Mouse (Mus musculus): ENCODE measurements around the gene Akt1s1.

Gene Akt1s1

DNA sequence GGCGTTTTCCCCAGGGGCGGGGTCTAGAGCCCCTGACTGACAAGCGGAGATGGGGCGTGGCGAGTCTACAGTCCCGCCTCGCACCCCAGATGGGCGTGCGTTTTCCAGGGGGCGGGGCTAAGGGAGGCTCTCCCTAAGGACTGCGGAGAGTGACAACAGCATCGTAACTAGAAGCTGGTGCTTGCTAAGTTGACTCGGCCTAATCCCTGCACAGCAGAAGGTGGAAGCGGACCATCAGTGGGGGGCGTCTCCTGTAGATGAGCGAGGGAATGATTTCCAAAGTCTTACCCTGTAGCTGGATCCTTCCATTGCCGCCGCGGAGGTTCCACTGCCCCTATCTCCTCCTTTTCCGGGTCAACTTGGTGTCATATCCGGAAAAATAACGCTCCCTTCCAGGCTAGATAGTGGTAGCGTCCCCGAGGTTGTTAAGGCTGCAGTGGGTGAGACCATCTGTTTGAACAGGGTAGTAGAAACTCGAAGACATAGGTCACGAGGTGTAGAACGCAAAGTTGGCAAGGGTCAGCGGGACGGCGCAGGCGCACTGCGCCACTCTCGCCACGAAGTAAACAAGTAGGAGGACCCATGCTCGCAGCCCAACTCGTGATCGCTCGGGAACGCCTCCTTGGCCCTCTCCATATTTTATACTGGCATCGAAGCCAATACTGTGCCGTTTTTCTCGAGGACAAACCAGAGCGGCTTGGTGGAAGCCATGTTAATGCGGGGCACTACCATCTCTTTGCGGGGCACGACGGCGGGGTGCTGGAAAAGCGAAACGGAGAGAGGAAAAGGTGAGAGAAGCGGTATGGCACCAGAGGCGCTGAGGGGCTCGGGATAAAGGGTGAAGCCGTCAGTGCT lies at the start of gene Akt1s1, which contains the start of gene Tbc1d17:
Akt1s1 (plus strand) TSS at position 431 of the 855 bp plus-strand sequence.
Tbc1d17 (minus strand) TSS at position 519 of the 855 bp plus-strand sequence.
- in situ Hi-C loops (cut with MboI; ENCODE audit: low pct_unique_long_range_greater_than_20kb in 1 of 2, low sequenced_read_pairs in 2 of 2, unreplicated experiment in 1 of 2): no loop called here

DNA sequence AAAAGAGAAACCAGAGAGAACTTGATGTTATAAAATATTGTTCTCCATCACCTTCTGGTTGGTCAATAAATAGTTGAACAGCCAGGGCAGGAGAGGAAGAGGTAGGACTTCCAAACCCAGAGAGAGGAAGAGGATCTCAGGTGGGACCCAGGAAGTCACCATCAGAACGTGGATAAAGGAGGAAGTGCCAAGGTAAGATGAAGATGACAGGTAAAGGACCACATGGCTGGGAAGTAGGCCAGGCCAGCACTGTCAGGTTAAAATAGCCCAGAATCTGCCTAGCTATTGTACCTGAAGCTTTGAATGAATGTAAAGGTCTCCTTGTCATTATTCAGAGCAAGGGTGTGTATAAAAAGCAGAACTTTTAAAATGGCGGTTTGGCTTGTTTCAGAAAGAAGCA lies 39.9 kb upstream of the Akt1s1 start:
- in situ Hi-C loops (cut with MboI; ENCODE audit: low pct_unique_long_range_greater_than_20kb in 1 of 2, low sequenced_read_pairs in 2 of 2, unreplicated experiment in 1 of 2): no loop called here

DNA sequence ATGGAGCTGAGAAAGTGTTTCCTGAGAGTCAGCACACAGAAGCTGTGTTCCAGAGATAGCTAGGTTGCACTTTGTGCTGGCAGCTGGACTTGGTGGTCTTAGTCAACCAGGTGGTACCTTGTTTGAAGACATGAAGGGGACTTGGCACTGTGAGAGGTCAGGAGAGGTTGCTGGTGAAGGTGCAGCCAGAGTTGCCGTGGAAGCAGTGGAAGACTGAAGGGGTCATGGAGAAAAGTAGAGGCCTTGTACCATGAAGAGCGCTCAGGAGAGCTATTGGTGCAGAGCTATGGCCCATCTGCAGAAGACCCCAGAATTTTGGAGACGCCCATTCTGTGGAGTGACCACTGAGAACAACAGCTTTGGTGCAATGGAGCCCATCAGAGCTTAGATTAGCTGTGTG lies 39.3 kb upstream of the Akt1s1 start:
- in situ Hi-C loops (cut with MboI; ENCODE audit: low pct_unique_long_range_greater_than_20kb in 1 of 2, low sequenced_read_pairs in 2 of 2, unreplicated experiment in 1 of 2): no loop called here

DNA sequence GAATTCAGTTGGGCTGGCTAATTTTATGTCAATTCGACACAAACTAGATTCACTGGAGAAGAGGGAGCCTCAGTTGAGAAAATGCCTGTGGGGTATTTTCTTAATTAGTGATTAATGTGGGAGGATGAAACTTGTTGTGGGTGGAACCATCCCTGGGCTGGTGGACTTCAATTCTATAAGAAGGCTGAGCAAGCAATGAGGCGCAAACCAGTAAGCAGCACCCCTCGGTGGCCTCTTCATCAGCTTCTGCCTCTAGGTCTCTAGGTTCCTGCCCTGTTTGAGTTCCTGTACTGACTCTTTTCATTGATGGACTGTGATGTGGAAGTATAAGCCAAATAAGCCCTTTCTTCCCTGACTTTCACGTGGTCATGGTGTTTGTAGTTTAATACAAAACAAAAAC lies 38.4 kb upstream of the Akt1s1 start:
- in situ Hi-C loops (cut with MboI; ENCODE audit: low pct_unique_long_range_greater_than_20kb in 1 of 2, low sequenced_read_pairs in 2 of 2, unreplicated experiment in 1 of 2): no loop called here

DNA sequence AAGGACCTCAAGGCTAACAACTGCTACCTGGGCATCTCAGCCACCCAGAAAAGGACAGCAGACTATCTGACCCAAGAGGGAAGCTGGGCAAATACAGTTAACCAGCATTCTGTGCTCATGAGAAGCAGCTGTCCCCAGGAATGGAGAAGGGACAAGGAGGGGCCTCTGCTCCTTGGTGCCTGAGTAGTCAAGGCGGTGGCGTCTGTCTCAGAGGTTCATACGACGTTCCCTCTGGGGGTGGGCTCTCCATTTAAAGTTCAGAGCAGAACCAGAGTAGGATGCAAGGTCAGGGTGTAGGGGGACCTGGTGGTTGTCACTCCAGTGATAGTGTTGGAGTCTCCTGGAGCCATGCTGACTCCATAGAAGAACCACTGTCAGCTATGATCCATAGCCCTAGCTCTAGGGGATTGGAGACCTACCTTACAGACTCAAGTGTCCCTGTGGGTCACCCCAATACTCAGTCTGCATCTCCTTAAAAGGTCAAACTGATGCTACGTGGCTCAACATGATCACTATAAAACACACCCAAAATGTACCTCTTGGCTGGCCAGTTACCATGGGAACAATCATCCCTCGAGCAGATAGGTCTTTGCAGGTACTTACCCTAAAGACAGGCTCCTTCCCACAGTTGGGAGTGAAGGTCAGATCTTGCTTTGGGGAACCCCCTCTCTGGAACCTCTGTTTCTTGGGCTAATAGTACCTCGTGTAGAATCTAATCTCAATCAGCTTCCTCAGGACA lies 37.8 kb upstream of the Akt1s1 start:
- in situ Hi-C loops (cut with MboI; ENCODE audit: low pct_unique_long_range_greater_than_20kb in 1 of 2, low sequenced_read_pairs in 2 of 2, unreplicated experiment in 1 of 2): no loop called here

DNA sequence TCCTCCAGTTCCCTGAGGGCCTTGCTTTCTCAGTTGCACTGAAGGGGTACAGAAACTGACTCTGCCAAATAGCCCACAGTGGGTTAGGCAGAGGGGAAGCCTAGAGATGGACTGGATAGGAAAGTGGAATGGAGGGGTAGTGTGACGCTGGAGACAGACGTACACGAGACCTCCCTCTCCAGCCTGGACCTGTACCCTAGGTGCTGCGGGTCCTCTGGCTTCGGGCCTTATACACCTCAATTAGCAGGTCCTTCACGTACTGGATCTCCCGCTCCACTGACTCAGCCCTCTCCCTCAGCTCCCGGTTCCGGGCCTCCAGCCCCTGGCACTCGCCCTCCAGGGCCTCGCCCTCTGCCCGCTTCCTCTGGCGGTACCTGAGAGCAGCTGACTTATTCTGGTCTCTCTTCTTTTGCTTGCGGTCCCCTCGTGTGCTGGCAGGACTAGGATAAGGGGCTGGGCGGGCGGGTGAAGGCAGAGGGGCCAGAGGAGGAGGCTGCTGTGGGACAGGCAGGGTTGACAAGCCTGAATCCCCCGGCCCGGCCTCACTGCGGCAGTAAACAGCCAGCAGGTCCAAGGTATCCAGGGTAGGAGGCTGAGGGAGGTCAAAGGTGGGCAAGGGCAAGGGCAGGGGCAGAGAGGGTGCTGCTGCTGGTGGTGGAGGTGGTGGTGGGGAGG lies 36.0 kb upstream of the Akt1s1 start:
- in situ Hi-C loops (cut with MboI; ENCODE audit: low pct_unique_long_range_greater_than_20kb in 1 of 2, low sequenced_read_pairs in 2 of 2, unreplicated experiment in 1 of 2): no loop called here

DNA sequence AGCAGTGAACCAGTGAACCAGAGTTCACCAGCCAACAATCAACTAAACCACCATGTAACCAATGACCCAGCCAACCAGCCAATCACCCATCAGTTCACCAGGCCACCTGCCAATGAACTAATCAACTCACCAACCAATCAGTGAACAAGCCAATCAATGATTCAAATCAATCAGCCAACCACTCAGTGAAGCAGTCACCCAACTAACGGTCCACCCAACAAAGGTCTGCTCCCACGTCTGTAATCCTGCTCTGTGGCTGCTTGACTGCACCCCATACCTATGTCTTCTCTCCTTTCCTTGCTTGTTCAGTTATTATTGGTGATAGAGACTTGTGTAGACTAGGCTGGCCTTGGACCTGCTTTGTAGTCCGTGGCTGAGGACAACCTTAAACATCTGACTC lies 34.8 kb upstream of the Akt1s1 start:
- in situ Hi-C loops (cut with MboI; ENCODE audit: low pct_unique_long_range_greater_than_20kb in 1 of 2, low sequenced_read_pairs in 2 of 2, unreplicated experiment in 1 of 2): no loop called here

DNA sequence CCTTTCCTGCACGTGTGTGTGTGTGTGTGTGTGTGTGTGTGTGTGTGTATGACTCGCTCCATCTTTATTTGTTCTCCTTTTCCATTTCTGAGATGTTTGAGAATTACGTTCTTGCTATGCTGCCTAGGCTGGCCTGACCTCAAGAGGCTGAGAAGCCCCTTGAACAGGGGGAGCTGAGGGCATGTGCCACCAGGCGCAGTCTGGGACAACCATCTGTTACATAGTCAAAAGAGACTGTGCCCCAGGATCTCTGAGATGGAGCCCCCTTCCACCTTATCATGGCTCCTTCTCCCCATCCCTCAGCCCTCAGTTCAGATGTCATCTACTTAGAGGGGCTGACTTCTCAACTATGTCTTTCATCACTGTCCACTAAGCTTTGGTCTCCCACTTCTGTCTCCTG lies 34.4 kb upstream of the Akt1s1 start:
- in situ Hi-C loops (cut with MboI; ENCODE audit: low pct_unique_long_range_greater_than_20kb in 1 of 2, low sequenced_read_pairs in 2 of 2, unreplicated experiment in 1 of 2): no loop called here

DNA sequence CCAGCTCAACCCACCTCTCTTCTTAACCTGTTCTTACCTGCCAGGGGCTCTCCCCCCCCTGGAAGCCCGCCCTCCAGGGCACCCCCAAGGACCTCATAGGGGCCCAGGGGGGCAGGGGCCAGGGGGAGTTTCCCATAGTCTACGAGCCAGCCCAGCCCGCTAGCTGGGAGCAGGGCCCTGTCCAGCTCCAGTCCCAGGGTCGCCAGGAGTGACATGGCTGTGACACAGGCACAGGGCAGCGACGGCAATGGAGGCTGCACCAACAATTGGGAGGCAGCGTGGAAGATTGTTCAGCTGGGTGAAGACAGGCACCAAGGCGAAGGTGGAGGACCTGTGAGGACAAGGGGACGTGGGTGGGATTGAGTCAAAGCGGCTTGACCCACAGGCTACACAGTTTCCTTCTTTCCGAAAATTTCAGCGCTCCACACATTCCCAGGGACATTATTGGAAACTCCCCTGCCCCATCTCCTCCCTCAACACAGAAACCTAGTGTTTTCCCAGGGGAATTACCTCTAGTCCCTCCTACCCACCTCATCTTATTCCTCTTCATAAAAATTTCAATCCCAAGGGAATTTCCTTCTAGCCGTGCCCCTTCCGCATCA lies 33.7 kb upstream of the Akt1s1 start:
- in situ Hi-C loops (cut with MboI; ENCODE audit: low pct_unique_long_range_greater_than_20kb in 1 of 2, low sequenced_read_pairs in 2 of 2, unreplicated experiment in 1 of 2): no loop called here

DNA sequence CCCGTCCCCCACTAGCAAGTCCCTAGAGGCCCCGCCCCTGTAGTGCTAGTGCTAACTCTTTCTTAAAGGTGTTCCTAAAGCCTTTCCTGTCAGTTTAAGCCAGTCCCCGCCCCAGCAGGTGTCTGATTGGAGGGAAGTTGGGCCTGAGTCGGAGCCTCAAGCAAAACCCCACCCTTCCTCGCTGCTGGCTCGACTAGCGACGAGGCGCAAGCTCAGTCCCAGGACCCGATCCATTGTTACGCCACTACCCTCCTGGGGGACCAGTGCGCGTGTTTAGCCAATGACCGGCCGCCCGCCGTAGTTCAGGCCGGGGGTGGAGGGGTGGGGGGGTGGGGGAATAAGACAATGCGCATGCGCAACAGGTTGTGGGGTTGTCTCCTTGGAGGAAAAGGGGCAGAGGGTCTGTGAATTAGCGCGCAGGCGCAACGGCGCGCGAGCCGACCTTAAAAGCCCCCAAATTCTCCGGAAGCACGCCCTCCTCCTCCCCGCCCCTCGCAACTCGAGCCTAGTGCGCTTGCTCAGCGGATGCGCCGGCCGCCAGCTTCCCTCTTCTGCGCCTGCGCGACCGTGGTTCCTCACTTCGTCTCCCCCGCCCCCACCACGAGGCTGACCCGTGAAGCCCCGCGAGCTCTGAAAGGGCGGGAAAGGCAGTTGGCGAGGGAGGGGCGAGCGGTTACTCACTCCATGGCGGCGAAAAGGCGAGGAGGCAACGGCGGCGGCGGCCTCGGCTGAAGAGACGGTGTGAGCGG lies 32.9 kb upstream of the Akt1s1 start, which contains the start of the genes Nup62 and Il4i1:
Nup62 (plus strand) TSS at position 368 of the 749 bp plus-strand sequence.
Il4i1 (plus strand) TSS at position 667 of the 749 bp plus-strand sequence.
- in situ Hi-C loops (cut with MboI; ENCODE audit: low pct_unique_long_range_greater_than_20kb in 1 of 2, low sequenced_read_pairs in 2 of 2, unreplicated experiment in 1 of 2): no loop called here

DNA sequence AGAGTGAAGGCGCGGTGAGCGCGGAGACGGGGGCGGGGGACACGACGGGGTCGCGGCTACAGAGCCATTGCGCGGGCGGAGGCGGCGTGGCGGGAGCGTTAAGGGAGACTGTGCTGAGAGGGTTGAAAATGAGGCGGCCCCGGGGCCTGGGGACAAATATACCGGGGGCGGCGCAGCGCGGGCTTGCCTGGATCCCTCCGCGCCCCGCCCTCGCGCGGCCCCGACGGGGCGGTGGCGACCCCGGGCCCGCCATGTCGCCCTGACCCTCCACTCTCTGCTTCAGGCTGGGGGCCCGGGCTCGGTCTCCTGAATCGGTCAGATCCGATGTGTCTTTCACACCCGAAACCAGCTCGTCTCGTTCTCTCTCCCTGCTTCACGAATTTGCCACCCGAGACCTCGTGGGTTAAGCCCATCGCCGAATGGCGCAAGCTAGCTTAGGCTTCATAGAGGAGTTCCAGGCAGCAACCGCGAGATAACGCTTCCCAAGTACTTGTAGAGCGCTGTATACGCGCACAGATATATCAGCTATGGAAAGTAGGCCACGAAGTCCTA lies 32.2 kb upstream of the Akt1s1 start, which contains the start of gene Atf5:
Atf5 (minus strand) TSS at position 189 of the 552 bp plus-strand sequence.
- in situ Hi-C loops (cut with MboI; ENCODE audit: low pct_unique_long_range_greater_than_20kb in 1 of 2, low sequenced_read_pairs in 2 of 2, unreplicated experiment in 1 of 2): no loop called here

DNA sequence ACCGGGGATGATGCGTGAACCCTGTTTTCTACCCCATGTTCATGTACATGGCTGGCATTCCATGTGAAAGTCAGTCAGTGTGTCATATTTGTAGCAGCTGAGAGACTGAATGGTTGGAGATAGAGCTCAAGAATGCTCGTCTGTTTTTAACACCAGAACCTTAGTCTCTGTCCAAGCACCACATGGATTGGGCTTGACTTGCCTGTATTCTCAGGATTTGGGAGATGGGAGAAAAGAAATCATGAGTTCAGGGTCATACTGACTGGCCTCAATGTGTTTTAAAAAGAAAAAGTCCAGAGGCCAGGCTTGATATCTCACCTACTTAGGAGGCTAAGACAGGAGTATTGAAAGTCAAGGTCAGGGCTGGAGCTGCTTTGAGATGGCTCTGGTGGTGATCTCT lies 31.4 kb upstream of the Akt1s1 start:
- in situ Hi-C loops (cut with MboI; ENCODE audit: low pct_unique_long_range_greater_than_20kb in 1 of 2, low sequenced_read_pairs in 2 of 2, unreplicated experiment in 1 of 2): no loop called here

DNA sequence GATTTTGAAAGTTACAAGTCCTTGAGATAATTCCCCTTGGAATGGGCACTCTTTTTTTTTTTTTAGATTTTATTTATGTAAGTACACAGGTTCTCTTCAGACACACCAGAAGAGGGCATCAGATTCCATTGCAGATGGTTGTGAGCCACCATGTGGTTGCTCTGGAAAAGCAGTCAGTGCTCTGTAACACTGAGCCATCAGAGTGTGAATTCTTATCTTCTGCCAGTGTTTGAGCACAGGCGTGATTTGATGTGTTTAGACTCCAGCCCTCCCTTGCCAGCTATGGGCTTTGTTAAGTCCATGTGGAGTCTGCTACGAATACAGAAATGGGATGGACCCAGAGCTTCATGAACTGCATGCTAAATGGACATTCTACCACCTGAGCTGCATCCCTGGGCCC lies 30.6 kb upstream of the Akt1s1 start:
- in situ Hi-C loops (cut with MboI; ENCODE audit: low pct_unique_long_range_greater_than_20kb in 1 of 2, low sequenced_read_pairs in 2 of 2, unreplicated experiment in 1 of 2): no loop called here

DNA sequence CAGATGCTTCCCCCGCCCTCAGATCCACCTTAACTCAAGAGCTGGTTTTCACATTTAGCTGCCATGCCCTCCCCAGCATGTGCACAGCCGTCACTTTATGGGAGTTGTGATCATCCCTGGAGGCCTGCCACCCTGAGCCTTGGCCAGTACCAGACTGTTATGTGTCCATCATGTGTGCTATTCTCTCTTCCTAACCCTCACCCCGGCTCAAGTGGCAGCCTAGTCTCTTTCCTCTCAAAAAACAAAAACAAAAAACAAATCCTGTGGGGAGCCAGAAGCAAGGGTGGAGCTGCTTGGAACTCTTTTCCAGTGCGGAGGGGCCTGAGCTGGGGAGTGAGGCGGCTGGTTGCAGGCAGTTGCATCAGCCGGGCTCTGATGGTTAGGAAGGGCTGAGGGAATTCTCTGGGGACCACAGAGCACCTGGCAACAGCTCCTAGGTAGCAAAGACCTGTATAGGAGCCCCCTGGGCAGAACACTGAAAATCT lies 30.0 kb upstream of the Akt1s1 start:
- in situ Hi-C loops (cut with MboI; ENCODE audit: low pct_unique_long_range_greater_than_20kb in 1 of 2, low sequenced_read_pairs in 2 of 2, unreplicated experiment in 1 of 2): no loop called here

DNA sequence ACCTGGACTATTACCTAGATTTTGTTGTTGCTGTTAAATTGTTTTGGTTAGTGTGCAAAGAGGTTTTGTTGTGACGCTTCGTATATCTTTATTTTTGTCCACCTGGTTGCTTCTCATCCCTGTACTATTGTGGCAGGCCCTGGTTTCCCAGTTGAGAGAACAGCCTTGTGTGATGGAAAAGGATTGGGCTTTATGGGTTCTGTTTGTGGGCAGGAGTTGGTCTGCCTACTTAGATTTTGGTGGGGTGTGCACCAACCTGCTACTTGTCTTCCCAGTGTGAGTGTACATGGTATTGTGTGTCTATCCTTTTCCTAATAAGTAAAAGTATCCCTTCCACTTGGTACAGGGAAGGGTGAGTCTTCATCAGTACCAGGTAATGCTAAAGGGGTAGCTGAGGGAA lies 29.4 kb upstream of the Akt1s1 start:
- in situ Hi-C loops (cut with MboI; ENCODE audit: low pct_unique_long_range_greater_than_20kb in 1 of 2, low sequenced_read_pairs in 2 of 2, unreplicated experiment in 1 of 2): no loop called here

DNA sequence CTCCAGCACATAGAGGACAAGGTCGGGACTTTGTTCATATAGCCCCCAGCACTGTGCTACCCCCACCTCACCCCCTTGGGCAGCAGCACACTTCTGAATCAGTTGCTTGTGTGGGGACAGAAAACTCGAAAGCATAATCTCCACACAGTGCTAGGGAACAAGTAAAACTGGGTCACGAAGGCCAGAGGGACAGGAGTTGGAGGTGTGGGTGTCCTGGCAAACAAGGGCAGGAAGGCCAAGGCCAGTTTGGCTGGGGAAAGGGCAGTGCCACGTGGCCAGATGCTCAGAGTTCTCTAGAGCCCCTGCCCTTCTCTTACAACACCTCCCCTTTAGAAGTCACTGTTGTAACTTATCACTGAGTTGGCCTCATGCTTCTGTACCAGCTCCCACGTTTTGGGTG lies 28.9 kb upstream of the Akt1s1 start:
- in situ Hi-C loops (cut with MboI; ENCODE audit: low pct_unique_long_range_greater_than_20kb in 1 of 2, low sequenced_read_pairs in 2 of 2, unreplicated experiment in 1 of 2): no loop called here

DNA sequence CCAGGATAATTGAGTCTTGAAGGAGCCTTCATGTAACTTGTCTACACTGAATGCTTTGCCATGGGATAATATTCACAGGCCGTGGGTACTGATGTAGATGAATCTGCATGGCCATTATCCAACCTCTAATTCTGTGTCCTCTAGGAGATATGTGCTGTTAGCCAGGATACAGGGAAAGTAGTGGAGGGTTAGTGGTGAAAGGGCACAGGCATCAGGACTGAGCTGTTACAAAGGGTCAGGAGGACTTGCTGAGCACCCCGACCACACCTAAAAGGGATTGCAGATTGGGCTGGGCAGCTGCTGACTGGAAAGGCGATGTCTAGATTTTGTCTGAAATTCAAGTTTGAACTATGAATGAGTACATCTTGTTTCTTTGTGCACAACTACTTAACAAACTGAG lies 28.3 kb upstream of the Akt1s1 start:
- in situ Hi-C loops (cut with MboI; ENCODE audit: low pct_unique_long_range_greater_than_20kb in 1 of 2, low sequenced_read_pairs in 2 of 2, unreplicated experiment in 1 of 2): no loop called here

All from mouse embryonic stem cell (cell line).